Mouse (Mus musculus) midbrain, postnatal 0 days (tissue): ENCODE measurements around the gene Frem2. TPM values are rescaled to one million over a fixed set of nuclear protein-coding genes. Genes with fewer than 3 reads are reported as not detected.

Experiments
- ATAC-seq: fragments of 200-750 bp; cut with Nextera tagmentation; 2 replicates; pipeline ENCODE4 v1.8.0; 2017; ENCODE audit warnings: moderate number of reproducible peaks, mild to moderate bottlenecking, moderate TSS enrichment, moderate library complexity; ENCODE audit not compliant: low FRiP score
- DNase-seq: peaks from one replicate; pipeline ENCODE4 v3.0.0-alpha.2; 2015; ENCODE audit warnings: low spot score
- H3K27ac ChIP-seq: fragments of 300-500 bp; sonication (generic); 2 replicates; pipeline ENCODE4 v1.5.1; 2014; ENCODE audit warnings: low read depth, mild to moderate bottlenecking, low read length, mixed read lengths
- H3K27me3 ChIP-seq: fragments of 300-500 bp; sonication (generic); 2 replicates; pipeline ENCODE4 v1.6.1; 2014; ENCODE audit warnings: low read length, control low read depth, mixed read lengths; ENCODE audit not compliant: insufficient read depth
- H3K36me3 ChIP-seq: fragments of 300-500 bp; sonication (generic); 2 replicates; pipeline ENCODE4 v1.6.1; 2014; ENCODE audit warnings: low read length, control low read depth, mixed read lengths; ENCODE audit not compliant: insufficient read depth
- H3K4me1 ChIP-seq: fragments of 300-500 bp; sonication (generic); 2 replicates; pipeline ENCODE4 v1.6.1; 2014; ENCODE audit warnings: mild to moderate bottlenecking, control low read depth, antibody characterized with exemption, low read length, mixed read lengths; ENCODE audit not compliant: insufficient read depth
- H3K4me2 ChIP-seq: fragments of 300-500 bp; sonication (generic); 2 replicates; pipeline ENCODE4 v1.6.1; 2014; ENCODE audit warnings: low read depth, mild to moderate bottlenecking, low read length, mixed read lengths; ENCODE audit not compliant: poor library complexity, severe bottlenecking
- H3K4me3 ChIP-seq: fragments of 300-500 bp; sonication (generic); 2 replicates; pipeline ENCODE4 v1.5.1; 2014; ENCODE audit warnings: low read depth, mild to moderate bottlenecking, low read length, moderate library complexity
- H3K9ac ChIP-seq: fragments of 300-500 bp; sonication (generic); replicated peaks from 2 replicates; pipeline ENCODE4 v1.6.1; 2014; ENCODE audit warnings: mild to moderate bottlenecking, low read length, moderate library complexity, mixed read lengths; ENCODE audit not compliant: poor library complexity, severe bottlenecking
- H3K9me3 ChIP-seq: fragments of 300-500 bp; sonication (generic); 2 replicates; pipeline ENCODE4 v1.6.1; 2016; ENCODE audit warnings: low read length, control low read depth
- CTCF ChIP-seq: IDR thresholded peaks from 2 replicates; pipeline ENCODE4 v1.5.1; 2016; ENCODE audit warnings: antibody characterized with exemption, mild to moderate bottlenecking
- WGBS: fragments of 180-500 bp; shearing (Covaris S2); extraction: QIAGEN DNeasy Blood & Tissue Kit; methylation state at CpG from one replicate; pipeline ENCODE4 v1.1.7; 2014; 5-methylcytosine and 5-hydroxymethylcytosine counted together
- polyA plus RNA-seq: library from polyadenylated mRNA; unstranded; fragments of >200 nt; fragmentation: Nextera tagmentation; extraction: Ambion mirVana; gene quantifications from 2 replicates; pipeline ENCODE4 v1.2.1, GENCODE M21; 2015
- total RNA-seq: library from RNA; depleted of rRNA; stranded (reverse); fragments of >200 nt; gene quantifications from 2 replicates; pipeline ENCODE4 v1.2.3, GENCODE M21; 2014

Gene Frem2
- total and polyA plus RNA-seq, 2 experiments from 2014 or later = 1.5 to 8.8 TPM

DNA sequence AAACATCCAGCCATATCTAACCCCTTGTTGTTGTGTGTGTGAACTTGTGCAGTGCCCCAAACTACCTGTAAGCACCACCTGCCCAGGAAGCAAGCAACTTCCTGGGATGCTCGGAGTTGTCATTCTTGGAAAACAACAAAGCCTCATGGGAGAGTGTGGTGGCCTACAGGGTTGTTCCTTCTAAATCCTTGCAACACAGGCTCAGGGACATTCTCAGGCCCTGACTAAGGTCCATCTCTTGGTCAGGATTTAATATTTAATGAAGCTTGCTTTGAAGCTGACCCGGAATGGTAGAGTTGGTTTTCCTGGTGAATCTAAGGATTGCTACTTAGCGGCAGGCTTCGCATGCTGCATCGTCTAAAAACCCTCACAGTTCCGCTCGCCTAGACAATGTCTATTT lies 65.1 kb downstream of the Frem2 start:
- no peaks in the 10 kb centered on the region for H3K9me3 ChIP-seq
- H3K36me3 ChIP-seq = no peaks in the 10 kb centered on the region
- H3K4me3 ChIP-seq = no peak overlapping the region
- 94% methylated on average over 7 of the region's 7 CpGs for WGBS
- H3K27me3 ChIP-seq = no peaks in the 10 kb centered on the region
- H3K4me2 ChIP-seq = no peak overlapping the region
- DNase-seq (no peak), ATAC-seq (no peak)
- no peak overlapping the region for H3K9ac ChIP-seq
- H3K4me1 ChIP-seq = no peaks in the 10 kb centered on the region
- no peak for TF ChIP-seq CTCF
- no peak overlapping the region for H3K27ac ChIP-seq

DNA sequence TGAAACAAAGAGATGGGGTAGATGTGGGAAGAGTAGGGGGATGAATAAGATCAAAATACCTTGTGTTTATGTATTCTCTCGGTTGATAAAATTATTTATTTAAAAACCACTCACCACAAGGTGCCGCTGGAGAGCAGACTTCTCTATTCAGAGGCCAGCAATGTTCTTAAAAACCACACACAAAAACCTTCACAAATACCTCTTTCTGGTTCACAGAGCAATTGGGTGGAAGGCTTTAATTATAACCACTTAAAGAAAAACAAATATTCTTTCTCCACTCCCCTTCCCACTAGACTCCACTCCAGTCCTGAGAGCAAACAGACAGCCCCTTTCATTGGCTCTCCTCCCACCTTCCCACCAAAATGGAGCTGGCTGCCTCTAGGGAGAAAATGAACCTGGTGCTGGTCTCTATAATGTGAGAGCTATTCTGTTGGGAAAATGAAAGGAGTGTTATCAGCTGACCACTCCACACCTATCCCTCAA lies 67.0 kb downstream of the Frem2 start:
- Histone ChIP-seq H3K27ac (no peak overlapping the region), H3K4me3 (no peak overlapping the region), H3K9ac (no peak overlapping the region), H3K4me1 (no peaks in the 10 kb centered on the region), H3K4me2 (no peak overlapping the region), H3K36me3 (no peaks in the 10 kb centered on the region), H3K9me3 (no peaks in the 10 kb centered on the region), H3K27me3 (no peaks in the 10 kb centered on the region)
- 0% methylated on average over 2 of the region's 2 CpGs for WGBS
- no peak; the same call in 1 of the 2 replicates for ATAC-seq
- peak; percentile 80 for DNase-seq
- peak; percentile 83 for TF ChIP-seq CTCF

DNA sequence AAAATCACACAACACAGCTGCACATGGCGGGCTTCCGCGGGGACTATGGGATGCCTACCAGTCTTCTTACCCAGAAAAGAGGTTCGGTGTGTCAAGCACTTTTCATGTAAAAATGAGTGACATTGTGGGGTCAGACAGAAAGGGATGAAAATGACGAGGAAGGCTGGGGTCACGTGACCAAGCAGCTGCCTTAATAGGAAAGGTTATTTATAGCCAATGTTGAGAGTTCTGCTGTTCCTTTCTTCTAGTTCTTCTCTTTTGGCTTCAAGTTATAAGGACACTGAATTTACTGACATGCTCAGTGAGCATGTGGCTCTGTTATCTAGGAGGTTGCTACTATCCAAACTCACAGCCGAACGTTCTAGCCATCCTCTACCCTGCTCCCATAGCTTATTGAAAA lies 73.9 kb downstream of the Frem2 start:
- H3K27me3 ChIP-seq = no peaks in the 10 kb centered on the region
- no peaks in the 10 kb centered on the region for H3K4me1 ChIP-seq
- no peaks in the 10 kb centered on the region for H3K9me3 ChIP-seq
- TF ChIP-seq CTCF = no peak
- H3K27ac ChIP-seq = no peak overlapping the region
- no peak overlapping the region for H3K9ac ChIP-seq
- ATAC-seq = no peak
- H3K4me3 ChIP-seq = no peak overlapping the region
- no peaks in the 10 kb centered on the region for H3K36me3 ChIP-seq
- 91% methylated on average over 8 of the region's 8 CpGs for WGBS
- no peak for DNase-seq
- no peak overlapping the region for H3K4me2 ChIP-seq

DNA sequence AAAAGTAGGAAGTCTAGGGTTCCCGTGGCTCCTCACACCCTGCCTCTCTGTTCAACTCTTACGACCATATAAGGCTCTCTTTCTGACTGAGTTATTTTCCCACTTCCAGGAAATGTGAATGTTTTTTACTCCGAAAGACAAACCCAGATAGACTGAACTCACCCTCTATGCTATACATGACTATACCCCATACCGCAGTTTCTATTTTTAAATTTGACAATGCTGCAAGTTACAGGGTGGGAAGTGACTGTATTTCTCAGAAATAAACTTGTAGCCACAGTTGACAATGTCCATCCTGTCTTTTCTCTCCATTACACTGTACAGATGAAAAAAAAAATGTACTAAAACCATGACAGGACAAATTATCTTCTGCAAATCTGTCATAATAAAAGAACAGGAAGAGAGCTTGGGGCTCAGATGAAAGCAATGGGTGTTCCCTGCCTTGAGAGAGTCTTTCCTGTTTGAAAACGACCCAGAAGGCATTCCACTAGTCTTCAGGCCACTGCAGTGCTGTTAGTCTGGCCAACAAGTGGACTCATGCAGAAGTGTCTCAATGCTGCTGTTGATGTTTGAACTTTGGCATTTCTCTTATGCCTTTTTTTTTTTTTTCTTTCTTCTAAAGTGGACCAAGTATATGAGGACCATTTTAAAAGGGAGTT lies 76.4 kb downstream of the Frem2 start:
- Histone ChIP-seq H3K36me3 (no peaks in the 10 kb centered on the region), H3K4me3 (no peak overlapping the region), H3K4me1 (no peaks in the 10 kb centered on the region), H3K27me3 (no peaks in the 10 kb centered on the region), H3K9ac (no peak overlapping the region), H3K9me3 (no peaks in the 10 kb centered on the region), H3K4me2 (no peak overlapping the region), H3K27ac (no peak overlapping the region)
- no peak for ATAC-seq
- no peak for TF ChIP-seq CTCF
- 83% methylated on average over 5 of the region's 5 CpGs for WGBS
- no peak for DNase-seq

DNA sequence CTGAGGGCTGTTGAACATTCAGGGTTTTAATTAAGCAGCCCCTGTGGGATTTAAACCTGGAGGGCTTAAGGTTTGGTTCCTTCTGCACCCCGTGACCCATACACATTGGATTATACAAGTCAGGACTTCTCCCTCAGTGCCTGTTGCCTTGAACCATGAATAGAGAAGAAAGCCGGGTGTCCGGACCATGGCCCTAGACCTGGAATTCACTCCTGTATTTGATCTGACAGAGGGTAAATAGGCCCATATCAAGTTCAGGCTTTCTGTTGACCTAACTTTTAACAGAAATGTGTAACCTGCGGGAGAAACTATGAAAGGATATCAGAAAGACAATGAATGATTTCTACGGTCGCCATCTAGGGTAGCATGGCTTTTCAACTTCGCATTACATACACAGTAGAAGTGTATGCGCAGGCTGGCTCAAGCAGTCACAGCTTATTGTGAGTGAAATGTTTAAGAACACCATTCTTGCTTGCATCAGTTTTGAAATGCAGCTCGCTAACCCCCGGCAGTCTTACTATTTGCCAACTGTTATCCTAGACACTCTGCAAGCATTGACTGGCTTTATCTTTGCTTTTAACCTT lies 77.9 kb downstream of the Frem2 start:
- ATAC-seq = no peak
- no peak overlapping the region for H3K4me3 ChIP-seq
- TF ChIP-seq CTCF = no peak
- WGBS = 76% methylated on average over 10 of the region's 10 CpGs
- DNase-seq = no peak
- H3K9ac ChIP-seq = no peak overlapping the region
- no peaks in the 10 kb centered on the region for H3K4me1 ChIP-seq
- no peak overlapping the region for H3K4me2 ChIP-seq
- no peaks in the 10 kb centered on the region for H3K9me3 ChIP-seq
- no peak overlapping the region for H3K27ac ChIP-seq
- H3K36me3 ChIP-seq = no peaks in the 10 kb centered on the region
- no peaks in the 10 kb centered on the region for H3K27me3 ChIP-seq

DNA sequence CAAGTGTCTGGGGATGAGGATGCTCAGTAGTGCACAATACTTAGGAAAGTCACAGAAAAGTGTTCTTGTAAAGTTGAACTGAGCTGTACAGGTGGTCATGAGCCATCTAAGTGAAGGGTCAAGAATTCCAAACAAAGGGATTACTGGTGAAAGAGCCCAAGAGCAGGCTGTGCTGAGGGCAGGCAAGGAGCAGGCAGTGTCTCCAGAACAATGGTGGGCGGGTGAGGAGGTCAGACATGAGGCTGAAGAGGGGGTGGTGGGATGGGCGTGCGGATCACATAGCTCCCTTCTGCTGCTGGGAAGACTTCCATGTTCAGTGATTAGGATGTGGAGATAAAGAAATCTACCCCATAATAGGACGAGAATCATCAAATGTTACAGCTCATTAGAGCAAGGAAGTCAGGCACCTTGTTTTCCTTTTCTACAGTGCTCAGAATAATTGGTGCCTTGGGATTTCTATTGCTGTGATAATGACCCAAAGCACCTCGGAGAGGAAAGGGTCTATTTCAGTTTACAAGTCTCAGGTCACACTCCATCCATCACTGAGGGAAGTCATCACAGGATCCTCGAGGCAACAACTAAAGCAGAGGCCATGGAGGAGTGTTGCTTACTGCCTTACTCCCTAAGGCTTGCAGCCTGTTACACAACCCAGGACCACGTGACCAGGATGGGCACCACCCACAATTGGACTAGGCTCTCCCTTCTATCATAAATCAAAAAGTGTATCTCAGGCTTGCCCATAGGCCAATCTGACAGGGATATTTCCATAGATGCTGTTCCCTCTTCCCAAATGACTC lies 80.6 kb downstream of the Frem2 start:
- Histone ChIP-seq H3K4me2 (no peak overlapping the region), H3K36me3 (no peaks in the 10 kb centered on the region), H3K9me3 (no peaks in the 10 kb centered on the region), H3K4me1 (no peaks in the 10 kb centered on the region), H3K9ac (no peak overlapping the region), H3K27ac (no peak overlapping the region), H3K4me3 (no peak overlapping the region), H3K27me3 (no peaks in the 10 kb centered on the region)
- TF ChIP-seq CTCF = no peak
- WGBS = 39% methylated on average over 7 of the region's 7 CpGs
- DNase-seq = no peak
- ATAC-seq = no peak
